In genomic region chr7:112369046-112369445, GRCm38 (mm10) we compare ENCODE assay signal across 9 mouse cellular contexts. TPM values are rescaled to one million over a fixed set of nuclear protein-coding genes. Genes with fewer than 3 reads are reported as not detected.
DNase-seq lines count a peak whose midpoint lies in the region; ATAC-seq and TF ChIP-seq lines count a peak whose summit lies in the region.
"Had no signal": no experiment of that assay in that cellular context is flagged by ENCODE, and none has a peak within 500 bp of the region (broad histone marks: within the 10 kb centered on the region; RNA-seq: fewer than 3 reads in every experiment).

No protein-coding gene starts in this region.

- DNase-seq in B cell, adult 2 months: peak; percentile 65 to 70
- peak; percentile 92 for DNase-seq in adrenal gland, postnatal 10 days
- peak; percentile 83 for DNase-seq in embryo, embryonic 9.5 days (ENCODE audit: extremely low spot score)
- DNase-seq in gonadal fat pad, adult 2 months (ENCODE audit: low read depth): peak; percentile 64
- DNase-seq in kidney, adult 9 months: peak; percentile 88
- peak; percentile 68 for DNase-seq in liver, adult 2 months (ENCODE audit: extremely low read depth, low read depth, low spot score)

- no peak overlapping the region for H3K9ac ChIP-seq in liver, adult 2 months (ENCODE audit: low read depth, low read length)
- H3K9ac ChIP-seq in neural tube, embryonic 14.5 days (replicated peaks; ENCODE audit: low read depth, low read length): no peak overlapping the region

- peaks cover 7% of the 10 kb centered on the region; the same call in 1 of the 2 replicates for H3K4me1 ChIP-seq in liver, adult 2 months (ENCODE audit: control insufficient read depth, insufficient read depth, low read length)
- H3K4me1 ChIP-seq in neural tube, embryonic 14.5 days (ENCODE audit: control insufficient read depth, insufficient read depth, low read length): no peaks in the 10 kb centered on the region
- no peaks in the 10 kb centered on the region for H3K4me1 ChIP-seq in testis, adult 2 months (ENCODE audit: control insufficient read depth, insufficient read depth, low read length)

- H3K36me3 ChIP-seq in liver, adult 2 months (ENCODE audit: control insufficient read depth, insufficient read depth, low read length): no peaks in the 10 kb centered on the region
- H3K36me3 ChIP-seq in neural tube, embryonic 14.5 days (ENCODE audit: control insufficient read depth, insufficient read depth, low read length): no peaks in the 10 kb centered on the region
- no peaks in the 10 kb centered on the region for H3K36me3 ChIP-seq in testis, adult 2 months (ENCODE audit: control insufficient read depth, insufficient read depth, low read length)

- 33% methylated on average over 2 of the region's 2 CpGs for WGBS in liver, adult 2 months
- WGBS in neural tube, embryonic 14.5 days: 39% methylated on average over 2 of the region's 2 CpGs

- ATAC-seq in neural tube, embryonic 14.5 days (ENCODE audit: low read depth): peak; percentile 82; the same call in 1 of the 2 replicates

- no peaks in the 10 kb centered on the region for H3K9me3 ChIP-seq in neural tube, embryonic 14.5 days (ENCODE audit: control insufficient read depth, low read length)

- TF ChIP-seq POLR2A in liver, adult 2 months (IDR thresholded peaks at IDR 0.05; ENCODE audit: extremely low read depth, insufficient read depth, low read length): no peak
- no peak for TF ChIP-seq POLR2A in testis, adult 2 months (IDR thresholded peaks at IDR 0.05; ENCODE audit: control insufficient read depth, low read depth, low read length)

- no peaks in the 10 kb centered on the region for H3K79me2 ChIP-seq in liver, adult 2 months (ENCODE audit: control insufficient read depth, insufficient read depth, low read length)

- no peak overlapping the region for H3K4me3 ChIP-seq in liver, adult 2 months (ENCODE audit: insufficient read depth, low read depth, low read length)
- H3K4me3 ChIP-seq in neural tube, embryonic 14.5 days (ENCODE audit: low read depth, low read length): no peak overlapping the region
- H3K4me3 ChIP-seq in testis, adult 2 months (ENCODE audit: control insufficient read depth, low read depth, low read length): no peak overlapping the region
- H3K4me3 ChIP-seq: erythroblast, embryonic 14.5 days had no signal

- H3K27ac ChIP-seq in liver, adult 2 months (replicated peaks; ENCODE audit: insufficient read depth, low read depth, low read length): no peak overlapping the region
- no peak overlapping the region for H3K27ac ChIP-seq in neural tube, embryonic 14.5 days (ENCODE audit: low read depth, low read length)
- H3K27ac ChIP-seq in testis, adult 2 months (ENCODE audit: control insufficient read depth, insufficient read depth, low read depth, low read length): no peak overlapping the region

- peak; percentile 96 for TF ChIP-seq CTCF in liver, adult 2 months (IDR thresholded peaks at IDR 0.05; ENCODE audit: low read depth, low read length)
- peak; percentile 85; the same call in 1 of the 2 replicates for TF ChIP-seq CTCF in testis, adult 2 months (IDR thresholded peaks at IDR 0.05; ENCODE audit: control insufficient read depth, insufficient read depth, insufficient replicate concordance, low read depth, low read length)

- no peaks in the 10 kb centered on the region for H3K27me3 ChIP-seq in liver, adult 2 months (ENCODE audit: control insufficient read depth, insufficient read depth, low read length)
- no peaks in the 10 kb centered on the region for H3K27me3 ChIP-seq in neural tube, embryonic 14.5 days (ENCODE audit: control insufficient read depth, insufficient read depth, low read length)
- no peaks in the 10 kb centered on the region for H3K27me3 ChIP-seq in testis, adult 2 months (ENCODE audit: control insufficient read depth, insufficient read depth, low read length)

- H3K4me2 ChIP-seq in neural tube, embryonic 14.5 days (ENCODE audit: low read depth, low read length): no peak overlapping the region

RNA-seq across cellular contexts. Expression of gene Parva, which starts 58.3 kb away (rescaled TPM):
- 100 to 1,000 TPM in 1 of 2 experiments, 10 to 100 TPM in 1; 84.3 to 105 TPM for total RNA-seq in adrenal gland, postnatal 10 days (2021)
- polyA plus RNA-seq in gonadal fat pad, adult 2 months (2012; rRNA removed): 78.5 and 82.3 TPM in 2 replicates
- 18.8 and 24.4 TPM in 2 replicates for total RNA-seq in liver, adult 2 months (2014; rRNA removed)
- polyA plus RNA-seq in liver, adult 2 months (2012; rRNA removed): 27.2 and 34.5 TPM in 2 replicates
- polyA plus RNA-seq in neural tube, embryonic 14.5 days (2014; fragmentation: Nextera tagmentation; extraction: Ambion mirVana): 18.4 and 29.9 TPM in 2 replicates
- polyA plus RNA-seq in testis, adult 2 months (2012; rRNA removed): 4.3 and 5.4 TPM in 2 replicates
